Mouse (Mus musculus) heart, embryonic 13.5 days (tissue): ENCODE measurements around the gene Fpgs. TPM values are rescaled to one million over a fixed set of nuclear protein-coding genes. Genes with fewer than 3 reads are reported as not detected.

ENCODE experiments used
- ATAC-seq: fragments of 200-750 bp; cut with Nextera tagmentation; 2 replicates; pipeline ENCODE4 v1.8.0; 2017; ENCODE audit warnings: moderate TSS enrichment; ENCODE audit not compliant: insufficient number of reproducible peaks, low FRiP score, low TSS enrichment; ENCODE audit errors: extremely low read depth
- H3K27ac ChIP-seq: fragments of 300-500 bp; sonication (generic); replicated peaks from 2 replicates; pipeline ENCODE4 v1.5.1; 2015; ENCODE audit warnings: moderate library complexity, mild to moderate bottlenecking, inconsistent platforms
- H3K27me3 ChIP-seq: fragments of 300-500 bp; sonication (generic); replicated peaks from 2 replicates; pipeline ENCODE4 v1.6.1; 2015; ENCODE audit warnings: mild to moderate bottlenecking, inconsistent platforms
- H3K36me3 ChIP-seq: fragments of 300-500 bp; sonication (generic); 2 replicates; pipeline ENCODE4 v1.6.1; 2015; ENCODE audit warnings: mild to moderate bottlenecking, inconsistent platforms
- H3K4me1 ChIP-seq: fragments of 300-500 bp; sonication (generic); 2 replicates; pipeline ENCODE4 v1.6.1; 2015; ENCODE audit warnings: inconsistent platforms
- H3K4me2 ChIP-seq: fragments of 300-500 bp; sonication (generic); 2 replicates; pipeline ENCODE4 v1.6.1; 2015; ENCODE audit warnings: inconsistent platforms, mild to moderate bottlenecking, moderate library complexity
- H3K4me3 ChIP-seq: fragments of 300-500 bp; sonication (generic); 2 replicates; pipeline ENCODE4 v1.5.1; 2015; ENCODE audit warnings: moderate library complexity, mild to moderate bottlenecking, inconsistent platforms
- H3K9ac ChIP-seq: fragments of 300-500 bp; sonication (generic); 2 replicates; pipeline ENCODE4 v1.6.1; 2015; ENCODE audit warnings: inconsistent platforms, mild to moderate bottlenecking, moderate library complexity
- H3K9me3 ChIP-seq: fragments of 300-500 bp; sonication (generic); 2 replicates; pipeline ENCODE4 v1.6.1; 2016; ENCODE audit warnings: inconsistent platforms
- WGBS: fragments of 180-500 bp; shearing (Covaris S2); methylation state at CpG from one replicate; pipeline ENCODE4 v1.1.7; 2015; ENCODE audit warnings: mixed read lengths; 5-methylcytosine and 5-hydroxymethylcytosine counted together
- polyA plus RNA-seq: library from polyadenylated mRNA; unstranded; fragments of >200 nt; fragmentation: Nextera tagmentation; extraction: Ambion mirVana; gene quantifications from 2 replicates; pipeline ENCODE4 v1.2.1, GENCODE M21; 2015

Gene Fpgs
- polyA plus RNA-seq, 1 experiment from 2014 or later: 21.3 TPM

DNA sequence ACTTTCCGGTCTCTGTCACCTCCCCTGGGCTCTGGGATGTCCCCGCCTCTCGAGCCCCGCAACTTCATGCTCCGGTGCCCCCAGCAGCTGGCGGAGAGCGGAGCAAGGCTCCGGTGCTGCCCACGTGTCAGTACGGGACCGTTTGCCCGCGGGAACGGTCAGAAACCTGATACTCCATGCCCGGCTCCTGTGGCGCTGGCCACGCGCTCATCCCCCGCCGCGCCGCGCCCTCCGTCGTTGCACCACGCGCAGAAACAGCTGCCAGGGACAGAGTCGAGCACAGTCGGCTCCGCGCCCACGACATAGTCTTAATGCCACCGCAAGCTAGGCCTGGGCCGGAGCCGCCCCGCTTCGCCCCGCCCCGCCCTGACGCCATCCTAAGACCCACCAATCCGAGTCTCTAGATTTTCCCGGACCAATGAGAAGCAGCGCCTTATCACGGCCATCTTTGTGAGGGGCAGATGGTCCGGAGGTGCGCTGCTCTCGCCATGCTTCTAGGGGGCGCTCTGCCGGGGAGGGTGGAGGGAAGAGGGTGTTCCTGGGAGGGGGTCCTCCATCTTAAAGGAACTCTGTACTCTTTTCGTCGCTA lies 10.0 kb downstream of the Fpgs start:
- no peaks in the 10 kb centered on the region for H3K9me3 ChIP-seq
- ATAC-seq: peak; percentile 94
- peak overlapping the region; percentile 94 for H3K9ac ChIP-seq
- H3K27ac ChIP-seq: peak overlapping the region; percentile 71
- no peaks in the 10 kb centered on the region for H3K27me3 ChIP-seq
- peaks cover 16% of the 10 kb centered on the region for H3K36me3 ChIP-seq
- peak overlapping the region; percentile 87 for H3K4me2 ChIP-seq
- under 1% methylated on average over 51 of the region's 51 CpGs for WGBS
- peak overlapping the region; percentile 82 for H3K4me3 ChIP-seq
- peaks cover 30% of the 10 kb centered on the region for H3K4me1 ChIP-seq

DNA sequence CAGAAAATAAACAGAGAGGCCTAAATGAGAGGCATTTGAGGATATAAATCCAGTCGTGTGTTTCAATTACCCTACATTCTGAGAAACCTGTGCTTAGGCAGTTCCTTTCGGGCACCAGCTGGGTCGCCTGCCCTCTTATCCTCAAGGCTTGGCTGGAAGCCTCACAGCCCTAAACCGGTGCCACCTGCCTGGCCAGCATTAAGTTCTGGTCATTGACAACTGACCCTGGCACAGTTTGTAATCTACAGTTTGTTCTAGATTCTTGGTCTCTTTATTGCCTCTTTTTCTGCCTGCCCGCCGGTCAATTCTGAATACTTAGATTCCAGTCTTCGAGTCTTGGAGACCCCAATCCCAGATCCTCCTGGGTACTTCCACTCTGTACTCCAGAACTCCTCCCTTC lies 10.7 kb downstream of the Fpgs start:
- Histone ChIP-seq H3K4me2 (peak overlapping the region; percentile 87), H3K4me1 (peaks cover 30% of the 10 kb centered on the region), H3K4me3 (peak overlapping the region; percentile 82), H3K27me3 (no peaks in the 10 kb centered on the region), H3K9ac (peak overlapping the region; percentile 94), H3K36me3 (peaks cover 17% of the 10 kb centered on the region), H3K27ac (no peak overlapping the region), H3K9me3 (no peaks in the 10 kb centered on the region)
- WGBS: 21% methylated on average over 7 of the region's 7 CpGs
- ATAC-seq: no peak

DNA sequence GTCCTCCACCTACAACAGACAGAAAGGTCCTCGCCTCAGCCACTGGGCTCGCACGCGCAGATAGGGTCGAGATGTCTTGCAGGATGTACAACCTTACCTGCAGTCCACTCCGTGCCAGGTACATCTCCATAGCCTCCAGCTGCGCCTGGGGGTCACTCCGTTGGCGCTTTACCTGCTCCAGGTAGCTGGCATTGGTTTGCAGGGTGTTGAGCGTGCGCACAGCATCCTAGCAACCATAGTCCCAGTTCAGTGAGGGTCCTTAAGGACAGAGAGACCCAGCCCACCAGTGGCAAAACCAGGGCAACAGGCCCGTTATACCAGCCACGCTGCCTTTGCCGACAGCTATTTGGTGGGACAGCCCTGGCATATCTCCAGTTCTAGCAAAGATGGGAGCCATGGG lies 11.4 kb downstream of the Fpgs start:
- H3K36me3 ChIP-seq: peaks cover 24% of the 10 kb centered on the region
- no peak for ATAC-seq
- peaks cover 30% of the 10 kb centered on the region for H3K4me1 ChIP-seq
- WGBS: 94% methylated on average over 14 of the region's 14 CpGs
- no peaks in the 10 kb centered on the region for H3K9me3 ChIP-seq
- H3K4me2 ChIP-seq: peak overlapping the region; percentile 87
- H3K4me3 ChIP-seq: peak overlapping the region; percentile 82
- H3K9ac ChIP-seq: peak overlapping the region; percentile 94
- no peak overlapping the region for H3K27ac ChIP-seq
- H3K27me3 ChIP-seq: no peaks in the 10 kb centered on the region

- H3K9ac ChIP-seq: no peak overlapping the region
- 74% methylated on average over 11 of the region's 11 CpGs for WGBS
- no peak overlapping the region for H3K4me2 ChIP-seq
- H3K27me3 ChIP-seq: no peaks in the 10 kb centered on the region
- H3K27ac ChIP-seq: no peak overlapping the region
- H3K9me3 ChIP-seq: no peaks in the 10 kb centered on the region
- peaks cover 39% of the 10 kb centered on the region for H3K36me3 ChIP-seq
- no peak for ATAC-seq
- no peak overlapping the region for H3K4me3 ChIP-seq
- H3K4me1 ChIP-seq: peaks cover 30% of the 10 kb centered on the region
These were observed 12.9 kb downstream of the Fpgs start for GRCm38 (mm10) chr2:32691041-32691440.

DNA sequence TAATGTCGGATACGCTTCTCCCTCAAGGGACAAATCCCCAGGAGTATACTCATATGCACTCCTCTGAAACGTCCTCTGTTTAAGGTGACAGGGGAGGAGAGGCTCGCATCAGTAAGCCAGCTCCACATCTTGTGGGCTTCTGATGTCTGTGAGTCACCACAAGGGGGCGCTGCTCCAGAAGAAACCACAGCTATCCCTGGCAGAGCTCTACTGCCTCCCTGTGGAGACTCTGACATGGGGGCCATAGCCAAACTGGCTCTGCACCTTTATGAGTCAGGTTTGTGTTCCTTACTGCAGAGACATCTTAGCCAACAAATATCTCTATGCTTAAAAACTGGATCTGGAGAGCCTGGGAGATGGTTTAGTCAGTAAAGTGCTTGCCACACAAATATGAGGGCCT lies 14.5 kb downstream of the Fpgs start:
- 19% methylated on average over 5 of the region's 5 CpGs for WGBS
- no peak overlapping the region for H3K9ac ChIP-seq
- H3K4me2 ChIP-seq: no peak overlapping the region
- peaks cover 55% of the 10 kb centered on the region for H3K36me3 ChIP-seq
- H3K9me3 ChIP-seq: no peaks in the 10 kb centered on the region
- no peak for ATAC-seq
- H3K4me1 ChIP-seq: peaks cover 26% of the 10 kb centered on the region
- no peaks in the 10 kb centered on the region for H3K27me3 ChIP-seq
- no peak overlapping the region for H3K4me3 ChIP-seq
- no peak overlapping the region for H3K27ac ChIP-seq

DNA sequence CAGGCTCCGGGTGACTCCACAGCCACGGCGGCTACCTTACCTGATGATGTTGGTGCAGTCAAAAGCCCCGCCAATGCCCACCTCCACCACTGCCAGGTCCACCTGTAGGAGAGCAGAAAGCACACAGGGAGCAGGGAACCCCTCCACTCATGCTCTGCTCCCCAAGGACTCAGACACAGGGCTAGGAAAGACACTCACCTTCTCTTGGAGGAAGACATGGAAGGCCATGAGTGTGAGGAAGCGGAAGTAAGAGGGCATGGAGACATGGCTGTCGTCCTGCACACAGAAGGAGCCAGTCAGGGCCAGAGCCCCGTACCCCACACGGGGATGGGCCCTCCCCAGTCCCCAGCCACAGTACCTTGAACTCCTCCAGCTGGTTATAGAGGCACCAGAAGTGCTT lies 16.4 kb downstream of the Fpgs start:
- H3K9me3 ChIP-seq: no peaks in the 10 kb centered on the region
- H3K4me1 ChIP-seq: peaks cover 16% of the 10 kb centered on the region
- ATAC-seq: no peak
- no peak overlapping the region for H3K4me3 ChIP-seq
- peaks cover 74% of the 10 kb centered on the region for H3K36me3 ChIP-seq
- WGBS: 87% methylated on average over 8 of the region's 8 CpGs
- no peak overlapping the region for H3K4me2 ChIP-seq
- no peak overlapping the region for H3K27ac ChIP-seq
- no peak overlapping the region for H3K9ac ChIP-seq
- H3K27me3 ChIP-seq: no peaks in the 10 kb centered on the region

DNA sequence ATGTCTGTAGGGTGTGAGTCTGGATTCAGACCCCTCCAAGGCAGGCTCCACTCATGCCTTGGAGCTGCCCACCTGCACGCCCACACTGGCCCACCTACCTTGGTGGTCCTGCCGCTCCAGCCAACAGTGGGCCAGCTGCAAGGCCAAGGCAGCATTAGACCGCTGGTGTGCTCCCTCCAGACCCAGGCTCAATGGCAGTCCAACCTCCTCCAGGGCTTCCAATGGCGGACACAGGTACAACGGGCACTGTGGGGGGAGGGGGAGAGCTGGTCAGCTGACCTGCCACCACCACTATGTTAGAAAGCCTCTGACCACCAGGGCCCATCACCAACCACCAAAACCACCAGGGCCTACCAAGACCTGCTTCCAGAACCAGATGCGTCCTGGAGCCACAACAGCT lies 17.3 kb downstream of the Fpgs start:
- ATAC-seq: no peak
- Histone ChIP-seq H3K36me3 (peaks cover 75% of the 10 kb centered on the region), H3K27ac (no peak overlapping the region), H3K4me1 (peaks cover 12% of the 10 kb centered on the region), H3K4me3 (no peak overlapping the region), H3K9ac (no peak overlapping the region), H3K9me3 (no peaks in the 10 kb centered on the region), H3K4me2 (no peak overlapping the region), H3K27me3 (no peaks in the 10 kb centered on the region)
- 89% methylated on average over 5 of the region's 6 CpGs for WGBS

DNA sequence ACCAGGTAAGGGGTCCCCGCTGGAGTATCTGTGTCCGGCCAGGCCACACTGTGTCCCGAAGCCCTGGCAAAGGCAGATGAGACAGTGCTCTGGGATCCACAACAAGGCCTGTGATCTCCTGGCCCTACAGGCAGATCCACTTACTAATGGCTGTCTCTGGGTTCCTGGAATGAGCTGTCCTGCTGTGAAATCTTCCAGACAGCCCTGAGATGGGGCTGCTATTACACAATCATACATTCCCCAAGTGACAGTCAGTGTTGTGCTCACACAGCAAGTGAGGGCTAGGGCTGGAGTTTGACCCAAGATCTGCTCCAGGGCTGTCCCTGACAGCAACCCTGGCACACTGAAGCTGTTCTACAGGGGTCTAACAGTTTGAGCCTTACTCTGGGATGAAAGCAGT lies 18.1 kb downstream of the Fpgs start:
- 95% methylated on average over 3 of the region's 3 CpGs for WGBS

DNA sequence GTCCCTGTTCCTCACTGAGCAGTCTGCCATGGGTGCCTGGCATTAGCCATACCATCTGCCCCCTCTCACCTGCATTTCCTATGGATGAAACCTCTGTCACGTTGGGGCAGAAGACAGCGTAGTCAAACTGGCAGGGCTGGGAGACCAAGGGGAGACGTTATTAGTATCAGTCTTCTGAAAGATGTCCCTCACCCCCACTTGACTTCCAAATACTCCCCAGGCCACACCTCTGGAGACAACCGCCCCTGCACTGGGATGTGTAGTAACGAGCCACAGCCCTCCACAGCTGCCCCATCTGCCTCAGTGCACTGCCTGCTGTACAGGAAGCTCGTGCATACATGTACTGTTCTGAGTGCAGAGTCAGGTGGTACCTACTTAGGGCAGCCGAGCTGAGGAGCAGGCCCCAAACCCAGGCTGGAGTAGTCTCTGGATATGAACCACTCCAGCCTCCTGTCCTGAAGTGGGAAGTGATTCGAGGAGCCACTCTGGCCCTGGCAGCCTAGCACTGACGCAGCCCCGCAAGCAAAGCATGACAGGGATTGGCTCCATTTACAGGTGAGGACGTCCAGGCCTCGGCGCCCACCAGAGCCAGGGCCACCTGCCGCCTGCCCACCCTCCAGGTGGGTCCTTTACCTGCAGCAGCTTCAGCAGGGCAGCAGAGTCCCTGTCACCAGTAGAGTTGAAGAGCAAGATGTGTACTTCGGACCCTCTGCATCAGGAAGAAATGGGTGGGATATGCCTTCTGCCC lies 19.1 kb downstream of the Fpgs start:
- WGBS: 85% methylated on average over 15 of the region's 15 CpGs

More for the DNA sequence above, 18.1 kb downstream of the Fpgs start:
- Histone ChIP-seq H3K27ac (no peak overlapping the region), H3K4me1 (peaks cover 11% of the 10 kb centered on the region), H3K36me3 (peaks cover 80% of the 10 kb centered on the region), H3K4me2 (no peak overlapping the region), H3K4me3 (no peak overlapping the region), H3K9ac (no peak overlapping the region), H3K9me3 (no peaks in the 10 kb centered on the region), H3K27me3 (no peaks in the 10 kb centered on the region)
- no peak for ATAC-seq

DNA sequence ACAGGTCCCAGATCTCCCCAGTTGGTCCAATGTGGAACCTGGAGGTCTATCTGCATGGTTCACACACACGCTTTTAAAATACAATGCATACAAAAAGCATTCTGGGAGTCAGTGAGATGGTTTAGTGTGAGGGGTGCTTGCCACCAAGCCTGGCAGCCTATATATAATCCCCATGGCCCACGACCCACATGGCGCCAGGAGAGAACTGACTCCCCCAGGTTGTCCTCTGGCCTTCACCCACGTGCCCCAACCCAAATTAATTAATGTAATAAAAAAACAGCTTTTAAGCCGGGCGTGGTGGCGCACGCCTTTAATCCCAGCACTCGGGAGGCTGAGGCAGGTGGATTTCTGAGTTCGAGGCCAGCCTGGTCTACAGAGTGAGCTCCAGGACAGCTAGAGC lies 20.2 kb downstream of the Fpgs start:
- no peak for ATAC-seq
- WGBS: 91% methylated on average over 10 of the region's 10 CpGs
- peaks cover 28% of the 10 kb centered on the region for H3K4me1 ChIP-seq

More for the DNA sequence above, 19.1 kb downstream of the Fpgs start:
- no peaks in the 10 kb centered on the region for H3K27me3 ChIP-seq
- no peak overlapping the region for H3K4me2 ChIP-seq
- H3K9ac ChIP-seq: no peak overlapping the region
- no peak overlapping the region for H3K27ac ChIP-seq
- no peak for ATAC-seq
- H3K36me3 ChIP-seq: peaks cover 84% of the 10 kb centered on the region
- H3K9me3 ChIP-seq: no peaks in the 10 kb centered on the region
- H3K4me1 ChIP-seq: peaks cover 21% of the 10 kb centered on the region
- no peak overlapping the region for H3K4me3 ChIP-seq

GRCm38 (mm10) chr2:32682721-32683417 lies 21.1 kb downstream of the Fpgs start:
- Histone ChIP-seq H3K27ac (no peak overlapping the region), H3K4me1 (peaks cover 33% of the 10 kb centered on the region), H3K9ac (no peak overlapping the region), H3K9me3 (no peaks in the 10 kb centered on the region), H3K36me3 (peaks cover 99% of the 10 kb centered on the region), H3K4me3 (no peak overlapping the region), H3K27me3 (no peaks in the 10 kb centered on the region), H3K4me2 (no peak overlapping the region)
- WGBS: 76% methylated on average over 14 of the region's 14 CpGs
- no peak for ATAC-seq

More for the DNA sequence above, 20.2 kb downstream of the Fpgs start:
- Histone ChIP-seq H3K9me3 (no peaks in the 10 kb centered on the region), H3K9ac (no peak overlapping the region), H3K4me3 (no peak overlapping the region), H3K4me2 (no peak overlapping the region), H3K27me3 (no peaks in the 10 kb centered on the region), H3K27ac (no peak overlapping the region), H3K36me3 (peaks cover 96% of the 10 kb centered on the region)
